Mouse (Mus musculus): Measurements from ENCODE around the gene Tob2.

GRCm38 (mm10) chr15:81802941-81803351 is 55.6 kb downstream of the Tob2 start:
- no peak for TF ChIP-seq HCFC1 (IDR thresholded peaks at IDR 0.05; ENCODE audit: borderline replicate concordance, insufficient read depth, low read length)
- no peak for TF ChIP-seq ZNF384 (IDR thresholded peaks at IDR 0.05; ENCODE audit: low read depth, low read length)
- TF ChIP-seq MAFK (IDR thresholded peaks at IDR 0.05; ENCODE audit: insufficient read depth, low read depth, low read length), result no peak

Measured in ES-E14 (cell line).